Mouse (Mus musculus) yolk sac, embryonic 10.5 days (tissue): ENCODE results near the gene Hmga1b.
"Not testable (repeated sequence)": the region's sequence is repeated elsewhere in the genome, so short reads cannot be mapped to it uniquely, and the experiment has no call there.

Experiments used
- DNase-seq: peaks from one replicate; pipeline ENCODE4 v3.0.0-alpha.2; 2017; ENCODE audit warnings: low spot score

Hmga1b gene

DNA sequence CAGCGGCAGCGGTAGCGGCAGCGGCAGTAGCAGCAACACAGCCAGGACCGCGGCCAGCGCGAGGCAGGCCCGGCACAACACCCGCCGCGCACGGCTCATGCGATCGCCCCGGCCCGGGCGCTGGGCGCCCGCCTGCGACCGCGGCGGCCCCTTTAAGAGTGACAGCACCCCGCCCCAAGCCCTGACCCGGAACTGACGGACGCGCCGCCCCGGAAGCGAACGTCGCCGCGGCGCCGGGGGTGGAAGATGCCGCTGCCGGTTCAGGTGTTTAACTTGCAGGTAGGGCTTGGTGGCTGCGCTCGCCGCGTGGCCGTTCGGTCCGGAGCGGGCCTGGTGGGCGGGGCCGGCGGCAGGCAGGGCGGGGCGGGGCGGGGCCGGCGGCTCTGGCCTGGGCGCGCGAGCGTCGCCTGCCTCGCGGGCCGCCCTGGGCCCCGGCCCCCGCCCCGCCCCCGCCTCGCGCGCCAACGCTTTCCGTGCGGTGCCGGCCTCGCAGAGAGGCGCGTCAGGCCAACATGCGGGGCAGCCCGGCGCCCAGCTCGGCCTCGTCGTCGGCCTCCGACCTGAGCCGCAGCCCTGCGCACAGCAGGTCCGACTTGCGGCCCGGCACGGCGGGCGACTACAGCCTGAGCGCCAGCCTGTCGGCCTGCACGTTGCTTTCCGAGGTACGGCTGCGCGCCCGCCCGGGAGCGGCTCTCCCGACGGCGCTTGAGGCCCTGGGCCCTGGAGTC lies 21.6 kb downstream of the Hmga1b start, which contains the start of the genes Rfng and Gps1:
Rfng (minus strand) TSS at position 144 of the 728 bp plus-strand sequence.
Gps1 (plus strand) TSS at position 209 of the 728 bp plus-strand sequence.
- peak; percentile 89 for DNase-seq

- no peak for DNase-seq
Observed at GRCm38 (mm10) chr11:120785145-120785544, 22.6 kb downstream of the Hmga1b start.

GRCm38 (mm10) chr11:120788460-120788859 lies 25.9 kb downstream of the Hmga1b start:
- DNase-seq = not testable (repeated sequence)

GRCm38 (mm10) chr11:120789355-120789754 lies 26.8 kb downstream of the Hmga1b start:
- DNase-seq = no peak

- DNase-seq = no peak
Observed at GRCm38 (mm10) chr11:120789810-120790209, 27.2 kb downstream of the Hmga1b start.

- DNase-seq = no peak
Observed at GRCm38 (mm10) chr11:120792652-120793051, 30.1 kb downstream of the Hmga1b start.

DNA sequence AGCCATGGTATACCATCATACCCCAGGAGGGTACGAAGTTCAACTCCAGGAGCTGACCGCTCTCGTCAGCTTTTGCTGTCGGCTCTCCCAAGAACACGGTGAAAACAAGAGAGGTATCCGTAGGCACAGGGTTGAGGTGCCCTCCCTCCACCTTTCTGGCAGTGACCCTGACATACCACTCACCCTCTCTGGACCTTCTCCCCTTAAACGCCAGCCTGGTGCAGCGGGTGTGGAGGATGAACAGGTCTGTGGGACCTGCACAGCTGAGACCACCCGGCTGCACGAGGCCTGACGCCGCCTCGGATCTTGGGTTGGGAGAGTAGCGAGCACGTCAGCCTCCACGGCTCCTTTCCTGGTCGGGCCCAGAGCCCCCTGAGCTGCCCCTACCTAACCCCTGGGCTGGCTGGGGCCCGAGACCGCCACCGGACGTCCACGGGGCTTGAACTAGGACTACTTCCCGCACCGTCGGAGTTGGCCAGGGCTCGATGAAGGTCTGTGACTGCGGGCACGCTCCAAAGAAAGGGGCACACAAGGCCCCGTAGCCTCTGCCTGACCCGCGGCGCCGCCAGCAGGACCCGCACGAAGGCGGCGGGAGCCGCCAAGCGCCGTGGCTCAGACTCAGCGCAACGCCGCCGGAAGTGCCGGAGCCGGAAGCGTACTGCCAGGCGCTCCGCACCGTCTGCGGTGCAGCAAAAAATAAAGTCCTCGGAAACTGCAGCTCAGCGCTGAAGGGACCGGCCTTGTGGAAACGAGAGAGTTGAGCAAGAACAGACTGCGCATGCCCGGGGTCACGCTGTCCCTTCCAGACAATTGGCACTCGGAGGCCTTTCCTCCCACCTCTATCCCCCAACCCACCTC lies 33.4 kb downstream of the Hmga1b start, which contains the start of gene Dus1l:
Dus1l (minus strand) TSS at position 648 of the 858 bp plus-strand sequence.
- peak; percentile 96 for DNase-seq

GRCm38 (mm10) chr11:120796614-120796946 lies 34.0 kb downstream of the Hmga1b start:
- no peak for DNase-seq

DNA sequence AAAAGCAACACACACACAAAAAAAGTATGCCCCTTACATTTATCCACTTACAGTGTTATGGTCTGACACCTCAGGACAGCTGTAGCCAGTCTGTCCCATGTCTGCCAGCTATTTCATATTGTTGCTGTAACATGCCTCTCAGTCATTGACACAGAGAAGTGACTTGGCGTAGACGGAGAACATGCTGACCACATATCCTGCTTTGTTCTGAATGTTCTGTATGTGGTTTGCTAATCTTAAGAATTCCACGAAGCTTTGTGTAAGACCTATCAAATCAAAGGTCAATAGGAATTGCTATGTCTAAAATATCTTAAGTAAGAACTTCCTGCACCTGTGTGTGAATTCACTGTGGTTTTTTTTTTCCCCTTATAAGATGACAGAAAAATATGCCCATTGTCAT lies 35.6 kb downstream of the Hmga1b start:
- DNase-seq = no peak

- DNase-seq = no peak
Observed at GRCm38 (mm10) chr11:120799316-120799890, 36.8 kb downstream of the Hmga1b start.

DNA sequence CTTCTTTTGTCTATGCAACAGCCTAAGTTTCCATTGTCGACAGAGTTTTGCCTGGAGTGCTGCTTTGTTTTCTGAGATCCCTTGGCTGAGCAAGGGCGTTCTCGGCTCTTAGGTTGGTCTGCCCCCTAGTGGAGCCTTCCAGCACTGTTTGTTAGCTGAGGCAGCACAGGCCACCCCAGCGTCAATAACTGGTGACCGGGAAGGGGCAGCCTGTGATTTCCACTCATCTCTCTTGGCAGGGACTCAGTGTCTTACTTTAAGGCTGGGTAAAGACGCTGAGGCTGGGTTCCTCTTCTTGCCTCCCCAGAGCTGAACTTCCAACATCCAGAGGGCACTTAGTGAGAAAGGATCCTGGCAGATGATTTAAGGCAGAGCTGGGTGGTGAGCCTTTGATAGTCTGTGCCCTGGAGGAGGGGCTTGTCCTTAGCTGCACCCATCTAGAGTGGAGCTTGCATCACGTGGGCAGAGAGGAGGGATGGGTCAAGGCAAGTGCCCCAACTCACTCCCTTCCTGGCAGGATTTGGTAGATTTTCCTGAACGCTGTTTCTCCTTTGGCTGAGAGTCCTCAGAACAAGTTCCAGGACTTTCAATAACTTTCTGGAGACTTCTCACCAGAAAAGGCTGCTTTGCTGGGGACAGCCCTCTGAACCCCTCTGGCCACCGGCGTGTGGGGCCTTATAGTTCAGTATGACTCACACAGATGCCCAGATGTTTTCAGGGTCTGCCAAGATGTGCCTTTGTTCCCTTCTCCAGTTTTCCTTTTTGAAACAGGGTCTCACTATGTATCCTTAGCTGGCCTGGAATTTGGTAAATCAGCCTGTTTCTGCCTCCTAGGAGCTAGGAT lies 37.7 kb downstream of the Hmga1b start:
- DNase-seq = peak; percentile 79

DNA sequence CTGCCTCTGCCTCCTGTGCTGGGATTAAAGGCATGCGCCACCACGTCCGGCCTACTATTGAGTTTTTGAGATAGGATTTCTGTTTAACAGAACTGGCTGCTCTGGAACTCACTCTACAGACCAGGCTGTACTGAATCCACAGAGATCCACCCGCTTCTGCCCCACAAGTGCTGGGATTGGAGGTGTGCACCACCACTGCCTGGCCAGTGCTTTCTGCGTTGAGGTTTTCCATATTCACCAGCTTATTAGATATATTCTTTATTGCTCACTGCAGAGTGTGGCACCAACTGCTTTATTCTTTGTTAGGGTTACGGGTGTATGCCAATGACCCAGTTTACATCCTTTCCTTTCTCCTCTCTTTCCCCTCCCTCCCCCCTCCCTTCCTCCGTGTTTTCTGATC lies 41.7 kb downstream of the Hmga1b start:
- no peak for DNase-seq

DNA sequence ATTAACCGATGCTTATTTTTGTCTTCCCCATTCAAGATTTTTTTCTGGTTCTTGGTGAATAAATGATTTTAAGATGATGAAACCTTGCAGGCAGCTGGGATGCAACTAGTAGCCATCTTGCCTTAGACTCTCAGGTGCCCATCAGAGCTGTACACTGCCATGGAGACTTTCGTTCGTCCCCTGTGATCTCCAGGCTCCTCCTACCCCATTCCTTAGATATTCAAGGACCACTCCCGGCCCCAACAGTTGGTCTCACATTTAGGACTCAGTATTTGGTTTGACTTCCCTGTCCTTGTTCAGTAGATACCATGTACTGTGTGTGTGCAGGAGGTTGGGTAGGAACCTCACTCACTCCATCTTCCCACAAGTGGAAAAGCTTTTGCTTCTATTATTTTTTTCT lies 42.2 kb downstream of the Hmga1b start:
- no peak for DNase-seq

- peak; percentile 74 for DNase-seq
Observed at GRCm38 (mm10) chr11:120805375-120806298, 43.0 kb downstream of the Hmga1b start.

GRCm38 (mm10) chr11:120808010-120808409 lies 45.4 kb downstream of the Hmga1b start:
- no peak for DNase-seq

GRCm38 (mm10) chr11:120812068-120812467 lies 49.5 kb downstream of the Hmga1b start:
- no peak for DNase-seq
